Mouse (Mus musculus): Measurements from ENCODE around the gene Cchcr1. TPM values are rescaled to one million over a fixed set of nuclear protein-coding genes. Genes with fewer than 3 reads are reported as not detected.

Cchcr1 gene
- total RNA-seq (2023) = 10 to 100 TPM; 14.5 to 17.8 TPM

GRCm38 (mm10) chr17:35516652-35517500 is at the start of gene Cchcr1, which contains the start of gene Tcf19:
TSS of gene Cchcr1 (plus strand) at chr17:35517100.
TSS of gene Tcf19 (minus strand) at chr17:35516824.

GRCm38 (mm10) chr17:35469842-35470751 is 46.8 kb upstream of the Cchcr1 start, which contains the start of gene H2-Q10:
TSS of gene H2-Q10 (plus strand) at chr17:35470089.

GRCm38 (mm10) chr17:35505776-35506175 is 11.1 kb upstream of the Cchcr1 start, which contains the start of gene Pou5f1:
TSS of gene Pou5f1 (plus strand) at chr17:35506018.

GRCm38 (mm10) chr17:35532901-35533300 is 16.0 kb downstream of the Cchcr1 start, which contains the start of gene Psors1c2:
TSS of gene Psors1c2 (plus strand) at chr17:35533201.

GRCm38 (mm10) chr17:35551881-35552414 is 35.0 kb downstream of the Cchcr1 start, which contains the start of gene Cdsn:
TSS of gene Cdsn (plus strand) at chr17:35552128.

GRCm38 (mm10) chr17:35567150-35567549 is 50.2 kb downstream of the Cchcr1 start, which contains the start of gene 2300002M23Rik:
TSS of gene 2300002M23Rik (plus strand) at chr17:35567450.

Other genes with a start within 250 kb of the Cchcr1 start
- gene H2-Q1, start 196.7 kb upstream of the Cchcr1 start, total RNA-seq (2023) = 1 to 10 TPM; 6.7 to 6.9 TPM
- gene H2-Q2, start 174.9 kb upstream of the Cchcr1 start, total RNA-seq (2023) = 1 to 10 TPM; 5.5 to 6.4 TPM
- 10 to 100 TPM; 73.7 to 78.8 TPM for gene H2-Q4, start 137.5 kb upstream of the Cchcr1 start, total RNA-seq (2023)
- 10 to 100 TPM; 16.6 to 19.4 TPM for gene H2-Q6, start 92.2 kb upstream of the Cchcr1 start, total RNA-seq (2023)
- 10 to 100 TPM; 15.6 to 18.5 TPM for gene H2-Q7, start 77.9 kb upstream of the Cchcr1 start, total RNA-seq (2023)
- 10 to 100 TPM; 52.2 to 52.4 TPM for gene H2-Q10, start 47.0 kb upstream of the Cchcr1 start, total RNA-seq (2023)
- 1 to 10 TPM; 1.2 to 2.6 TPM for gene Pou5f1, start 11.1 kb upstream of the Cchcr1 start, total RNA-seq (2023)
- 10 to 100 TPM; 35.4 to 36.0 TPM for gene Tcf19, start 276 bp upstream of the Cchcr1 start, total RNA-seq (2023)
- gene Psors1c2, start 16.1 kb downstream of the Cchcr1 start, total RNA-seq (2023) = not detected
- gene Cdsn, start 35.0 kb downstream of the Cchcr1 start, total RNA-seq (2023) = not detected
- not detected for gene 2300002M23Rik, start 50.4 kb downstream of the Cchcr1 start, total RNA-seq (2023)
- gene Sfta2, start 84.4 kb downstream of the Cchcr1 start, total RNA-seq (2023) = not detected
- not detected for gene Gm9573, start 109.5 kb downstream of the Cchcr1 start, total RNA-seq (2023)
- gene Mucl3, start 126.6 kb downstream of the Cchcr1 start, total RNA-seq (2023) = not detected
- gene Vars2, start 150.5 kb downstream of the Cchcr1 start, total RNA-seq (2023) = 10 to 100 TPM; 11.3 to 12.6 TPM
- gene Gtf2h4, start 156.6 kb downstream of the Cchcr1 start, total RNA-seq (2023) = 10 to 100 TPM; 13.9 to 14.0 TPM
- under 1 TPM; 0.18 to 0.51 TPM for gene Ddr1, start 187.5 kb downstream of the Cchcr1 start, total RNA-seq (2023)